Mouse (Mus musculus) MEL (cell line): ENCODE data around the gene Tmem147. TPM values are rescaled to one million over a fixed set of nuclear protein-coding genes. Genes with fewer than 3 reads are reported as not detected.

ENCODE experiments used
- DNase-seq: peaks from one replicate; pipeline ENCODE4 v3.0.0; 2011; ENCODE audit warnings: low read depth, low spot score
- H3K27ac ChIP-seq: 2 replicates; pipeline ENCODE4 v1.5.1; 2012; ENCODE audit warnings: low read depth, mild to moderate bottlenecking, control low read depth, low read length, moderate library complexity; ENCODE audit not compliant: control insufficient read depth
- H3K27me3 ChIP-seq, 2 experiments: fragments of 150-350 bp in 1 of 2; sonication (generic) in 1 of 2; 2 replicates each; pipeline ENCODE4 v1.6.1; 2012; ENCODE audit warnings: low read length in 2 of 2, mild to moderate bottlenecking in 2 of 2, improper control_type of control experiment in 1 of 2, moderate library complexity in 1 of 2; ENCODE audit not compliant: insufficient read depth in 2 of 2, control insufficient read depth in 1 of 2
- H3K36me3 ChIP-seq, 2 experiments: 2 replicates each; pipeline ENCODE4 v1.6.1; 2012 to 2014; ENCODE audit warnings: low read length in 2 of 2, improper control_type of control experiment in 1 of 2, inconsistent platforms in 1 of 2, mild to moderate bottlenecking in 1 of 2; ENCODE audit not compliant: insufficient read depth in 2 of 2, control insufficient read depth in 1 of 2
- H3K4me1 ChIP-seq, 2 experiments: fragments of 150-350 bp in 1 of 2; sonication (generic) in 1 of 2; 2 replicates each; pipeline ENCODE4 v1.6.1; 2012; ENCODE audit warnings: low read length in 2 of 2, improper control_type of control experiment in 1 of 2, mild to moderate bottlenecking in 1 of 2; ENCODE audit not compliant: insufficient read depth in 2 of 2, control insufficient read depth in 1 of 2
- H3K4me3 ChIP-seq, 2 experiments: fragments of 150-350 bp in 1 of 2; sonication (generic) in 1 of 2; 2 replicates each; pipeline ENCODE4 v1.5.1; 2012; ENCODE audit warnings: low read depth in 2 of 2, low read length in 2 of 2, mild to moderate bottlenecking in 2 of 2, moderate library complexity in 2 of 2, control low read depth in 1 of 2, improper control_type of control experiment in 1 of 2; ENCODE audit not compliant: control insufficient read depth in 1 of 2, insufficient read depth in 1 of 2
- H3K79me2 ChIP-seq: 2 replicates; pipeline ENCODE4 v1.6.1; 2012; ENCODE audit warnings: mild to moderate bottlenecking, low read length, moderate library complexity; ENCODE audit not compliant: control insufficient read depth, poor library complexity, insufficient read depth
- H3K9ac ChIP-seq: 2 replicates; pipeline ENCODE4 v1.6.1; 2012; ENCODE audit warnings: low read depth, mild to moderate bottlenecking, control low read depth, low read length, moderate library complexity; ENCODE audit not compliant: control insufficient read depth, poor library complexity, severe bottlenecking
- H3K9me3 ChIP-seq: fragments of 150-350 bp; sonication (generic); replicated peaks from 2 replicates; pipeline ENCODE4 v1.6.1; 2012; ENCODE audit warnings: mild to moderate bottlenecking, low read length, improper control_type of control experiment, moderate library complexity; ENCODE audit not compliant: insufficient read depth
- BHLHE40 ChIP-seq: IDR thresholded peaks from 2 replicates; pipeline ENCODE4 v1.6.1; 2012; ENCODE audit warnings: low read depth, mild to moderate bottlenecking, inconsistent platforms, low read length, improper control_type of control experiment, borderline replicate concordance
- CHD2 ChIP-seq: IDR thresholded peaks from 2 replicates; pipeline ENCODE4 v1.6.1; 2011; ENCODE audit warnings: low read length, improper control_type of control experiment
- ELF1 ChIP-seq: IDR thresholded peaks from 2 replicates; pipeline ENCODE4 v1.6.1; 2014; ENCODE audit warnings: low read depth, mild to moderate bottlenecking, inconsistent platforms, low read length, improper control_type of control experiment, moderate library complexity
- EP300 ChIP-seq, 2 experiments: IDR thresholded peaks; 2 replicates each; pipeline ENCODE4 v1.6.1; 2011; ENCODE audit warnings: improper control_type of control experiment in 2 of 2, low read length in 2 of 2, low read depth in 1 of 2, mild to moderate bottlenecking in 1 of 2
- ETS1 ChIP-seq: IDR thresholded peaks from 2 replicates; pipeline ENCODE4 v1.6.1; 2012; ENCODE audit warnings: low read depth, mild to moderate bottlenecking, inconsistent platforms, low read length, improper control_type of control experiment, moderate library complexity
- GATA1 ChIP-seq: IDR thresholded peaks from 2 replicates; pipeline ENCODE4 v1.6.1; 2011; ENCODE audit warnings: low read depth, low read length, improper control_type of control experiment
- JUND ChIP-seq: IDR thresholded peaks from 2 replicates; pipeline ENCODE4 v1.6.1; 2011; ENCODE audit warnings: low read depth, mild to moderate bottlenecking, improper control_type of control experiment, low read length
- MYB ChIP-seq: IDR thresholded peaks from 2 replicates; pipeline ENCODE4 v1.6.1; 2011; ENCODE audit warnings: mild to moderate bottlenecking, low read depth, low read length, improper control_type of control experiment
- NELFE ChIP-seq: IDR thresholded peaks from 2 replicates; pipeline ENCODE4 v1.6.1; 2011; ENCODE audit warnings: low read depth, low read length, improper control_type of control experiment
- POLR2A ChIP-seq, 2 experiments: IDR thresholded peaks; 2 replicates each; pipeline ENCODE4 v1.6.1; 2011 to 2012; ENCODE audit warnings: low read length in 2 of 2, mild to moderate bottlenecking in 2 of 2, control low read depth in 1 of 2, improper control_type of control experiment in 1 of 2, low read depth in 1 of 2, moderate library complexity in 1 of 2; ENCODE audit not compliant: control insufficient read depth in 1 of 2, insufficient read depth in 1 of 2, poor library complexity in 1 of 2
- RAD21 ChIP-seq: IDR thresholded peaks from 2 replicates; pipeline ENCODE4 v1.6.1; 2011; ENCODE audit warnings: mild to moderate bottlenecking, low read depth, low read length, improper control_type of control experiment
- SIN3A ChIP-seq: IDR thresholded peaks from 2 replicates; pipeline ENCODE4 v1.6.1; 2012; ENCODE audit warnings: low read length, improper control_type of control experiment, inconsistent platforms
- TAL1 ChIP-seq: IDR thresholded peaks from 2 replicates; pipeline ENCODE4 v1.6.1; 2012; ENCODE audit warnings: mild to moderate bottlenecking, inconsistent platforms, low read length, moderate library complexity, mixed read lengths
- TBP ChIP-seq: IDR thresholded peaks from 2 replicates; pipeline ENCODE4 v1.8.0; 2011; ENCODE audit warnings: low read depth, low read length, improper control_type of control experiment
- ZMIZ1 ChIP-seq: IDR thresholded peaks from 2 replicates; pipeline ENCODE4 v1.6.1; 2012; ENCODE audit warnings: low read depth, mild to moderate bottlenecking, inconsistent platforms, low read length, improper control_type of control experiment, moderate library complexity
- polyA plus RNA-seq, 2 experiments: library from polyadenylated mRNA; stranded (reverse) in 1 of 2; unstranded in 1 of 2; fragments of >175 nt in 1 of 2; fragments of >200 nt in 1 of 2; gene quantifications; 2 replicates each; pipeline versions ENCODE4 v1.2.1 to v1.2.4; 2012; ENCODE audit warnings: low replicate concordance in 2 of 2, low read depth in 1 of 2; ENCODE audit not compliant: insufficient read length in 2 of 2, insufficient read depth in 1 of 2, missing spikeins in 1 of 2
- total RNA-seq: library from RNA; depleted of rRNA; stranded (reverse); fragments of 300-350 nt; gene quantifications from 2 replicates; pipeline ENCODE4 v1.2.3, GENCODE M21; 2012

The Tmem147 gene
- total and polyA plus RNA-seq, 3 experiments = 266 to 324 (median 307) TPM

DNA sequence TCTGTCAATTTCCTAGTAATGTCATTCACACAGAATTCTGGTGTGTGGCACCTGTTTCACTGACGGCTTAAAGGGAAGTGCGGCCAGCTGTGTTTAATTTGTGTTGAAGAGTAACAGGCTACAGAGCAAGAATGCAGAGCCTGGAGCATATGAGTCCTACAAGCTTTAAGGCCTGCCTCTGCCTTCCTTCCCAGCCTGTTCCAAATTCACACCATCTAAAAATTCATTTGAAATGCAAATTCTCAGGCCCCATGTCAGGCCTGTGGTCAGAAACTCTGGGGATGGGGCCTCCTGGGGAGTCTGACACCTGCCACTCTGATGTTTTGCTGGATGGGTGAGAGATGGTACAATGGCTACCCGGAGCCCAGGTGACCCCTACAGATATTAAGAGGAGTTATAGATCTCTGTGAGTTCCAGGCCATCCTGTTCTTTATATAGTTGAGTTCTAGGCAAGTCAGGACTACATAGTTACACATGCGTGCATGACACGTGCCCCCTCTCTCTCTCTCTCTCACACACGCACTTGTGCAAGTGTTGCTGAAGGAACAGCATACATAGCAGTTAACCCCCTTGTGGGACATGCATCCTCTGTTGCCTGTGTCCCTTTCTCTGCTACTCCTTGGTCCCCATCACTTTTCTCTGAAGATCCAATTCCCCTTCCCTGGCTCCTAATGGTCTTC, 5.9 kb downstream of the Tmem147 start:
- no peak for DNase-seq

GRCm38 (mm10) chr7:30721286-30721685, 8.1 kb downstream of the Tmem147 start:
- H3K27me3 ChIP-seq = no peaks in the 10 kb centered on the region
- no peaks in the 10 kb centered on the region for H3K79me2 ChIP-seq
- H3K27ac ChIP-seq = no peak overlapping the region
- no peaks in the 10 kb centered on the region for H3K9me3 ChIP-seq
- H3K4me3 ChIP-seq = no peak overlapping the region
- DNase-seq = no peak
- TF ChIP-seq ETS1 (no peak), BHLHE40 (no peak), JUND (no peak), GATA1 (no peak), NELFE (no peak), ELF1 (no peak), TBP (no peak), TAL1 (no peak), ZMIZ1 (no peak), CHD2 (no peak)
- TF ChIP-seq, all 39 proteins: peak for 0
- peaks cover 6 to 13% of the 10 kb centered on the region in 2 experiments for H3K4me1 ChIP-seq
- no peak overlapping the region for H3K9ac ChIP-seq
- no peaks in the 10 kb centered on the region for H3K36me3 ChIP-seq

More for the DNA sequence above, 5.9 kb downstream of the Tmem147 start:
- Histone ChIP-seq H3K4me1 (peaks cover 6 to 7% of the 10 kb centered on the region in 2 experiments), H3K79me2 (peaks cover 6% of the 10 kb centered on the region; the same call in 1 of the 2 replicates), H3K27me3 (no peaks in the 10 kb centered on the region), H3K36me3 (peaks cover 0 to 2% of the 10 kb centered on the region in 2 experiments; a peak in 2 of 4 replicates), H3K4me3 (no peak overlapping the region), H3K27ac (no peak overlapping the region), H3K9me3 (no peaks in the 10 kb centered on the region), H3K9ac (no peak overlapping the region)
- no peak for TF ChIP-seq TBP
- no peak for TF ChIP-seq RAD21
- TF ChIP-seq POLR2A (IDR thresholded peaks at IDR 0.05; ENCODE audit: control insufficient read depth in 1 of 2, insufficient read depth in 1 of 2, low read depth in 1 of 2, low read length in 2 of 2, poor library complexity in 1 of 2) = no peak
- no peak for TF ChIP-seq EP300 (IDR thresholded peaks at IDR 0.05; ENCODE audit: low read depth in 1 of 2, low read length in 2 of 2)
- no peak for TF ChIP-seq BHLHE40

- H3K27me3 ChIP-seq = no peaks in the 10 kb centered on the region
- H3K27ac ChIP-seq = no peak overlapping the region
- no peaks in the 10 kb centered on the region for H3K36me3 ChIP-seq
- H3K9me3 ChIP-seq = no peaks in the 10 kb centered on the region
- DNase-seq = no peak
- H3K4me1 ChIP-seq = peaks cover 6 to 13% of the 10 kb centered on the region in 2 experiments
- no peak overlapping the region for H3K9ac ChIP-seq
- no peak for TF ChIP-seq MYB
- peak; percentile 23 to 68; a peak in 3 of 4 replicates for TF ChIP-seq EP300 (IDR thresholded peaks at IDR 0.05; ENCODE audit: low read depth in 1 of 2, low read length in 2 of 2)
- TF ChIP-seq BHLHE40 = 0 out of 2 replicates have a peak, but pooled peaks have one; percentile 8
- TF ChIP-seq POLR2A (IDR thresholded peaks at IDR 0.05; ENCODE audit: control insufficient read depth in 1 of 2, insufficient read depth in 1 of 2, low read depth in 1 of 2, low read length in 2 of 2, poor library complexity in 1 of 2) = no peak
- TF ChIP-seq SIN3A = peak; percentile 46; the same call in 1 of the 2 replicates
- TF ChIP-seq GATA1 = peak; percentile 53
- TF ChIP-seq ETS1 = peak; percentile 63
- H3K79me2 ChIP-seq = no peaks in the 10 kb centered on the region
- H3K4me3 ChIP-seq = no peak overlapping the region
Measured at GRCm38 (mm10) chr7:30719669-30720068, 9.7 kb downstream of the Tmem147 start.
